24 mouse cellular contexts compared by ENCODE assay signal in the genomic region with DNA sequence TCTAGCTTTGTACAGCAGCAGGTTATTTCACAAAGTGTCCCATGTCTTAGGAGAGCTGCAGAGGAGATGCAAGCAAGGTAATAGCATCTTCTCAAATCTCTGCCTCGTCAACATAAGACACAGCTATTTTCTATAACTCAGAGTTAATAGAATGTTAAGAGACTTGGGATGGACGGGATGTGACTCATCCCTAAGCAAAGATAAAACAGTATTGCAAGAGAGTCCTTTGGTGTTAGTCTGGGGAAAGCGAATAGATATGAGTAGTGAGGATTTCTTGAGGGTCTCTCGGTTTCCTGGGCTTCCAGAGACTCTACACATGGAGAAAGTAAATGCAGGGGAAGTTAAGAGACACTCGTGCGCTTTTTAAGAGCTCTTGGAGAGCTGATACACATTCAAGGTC.
"Had no signal": no experiment of that assay in that cellular context is flagged by ENCODE, and none has a peak within 500 bp of the region (broad histone marks: within the 10 kb centered on the region; RNA-seq: fewer than 3 reads in every experiment).

No protein-coding gene starts in this region.

- DNase-seq: gastrocnemius, adult 2 months; gastrocnemius, postnatal 10 days; gastrocnemius, postnatal 25 days; heart, postnatal 10 days; heart, postnatal 4 days; kidney, adult 18-20 months; kidney, adult 8-10 months; kidney, postnatal 10 days; kidney, postnatal 25 days; kidney, postnatal 4 days; liver; liver, embryonic 13.5 days had no signal

- H3K9ac ChIP-seq: heart, embryonic 12.5 days; hindbrain, embryonic 12.5 days; hindbrain, embryonic 14.5 days; limb, embryonic 12.5 days; liver, embryonic 13.5 days had no signal

- H3K36me3 ChIP-seq: heart, embryonic 12.5 days; hindbrain, embryonic 10.5 days; hindbrain, embryonic 12.5 days; limb, embryonic 10.5 days; limb, embryonic 12.5 days; liver, embryonic 13.5 days had no signal

- H3K27me3 ChIP-seq: heart, embryonic 12.5 days; hindbrain, embryonic 12.5 days; liver, embryonic 13.5 days had no signal

- H3K4me2 ChIP-seq: heart, embryonic 12.5 days; hindbrain, embryonic 12.5 days; hindbrain, embryonic 14.5 days; limb, embryonic 12.5 days; liver, embryonic 11.5 days; liver, embryonic 13.5 days had no signal

- ATAC-seq: hindbrain, embryonic 16.5 days; inflammation-experienced regulatory T-cells, adult 6 months; intestine, embryonic 16.5 days had no signal

- H3K4me3 ChIP-seq: gastrocnemius, adult 2 months; heart, embryonic 12.5 days; hindbrain, embryonic 10.5 days; hindbrain, embryonic 12.5 days; layer of hippocampus, adult 2 months; left cerebral cortex, adult 2 months; limb, embryonic 10.5 days; limb, embryonic 12.5 days; liver, embryonic 13.5 days had no signal

- H3K9me3 ChIP-seq: heart, embryonic 12.5 days; hindbrain, embryonic 10.5 days; hindbrain, embryonic 12.5 days; limb, embryonic 10.5 days; limb, embryonic 12.5 days; liver, embryonic 13.5 days had no signal

- H3K27ac ChIP-seq: gastrocnemius, adult 2 months; hindbrain, embryonic 10.5 days; hindbrain, embryonic 12.5 days; hindbrain, embryonic 14.5 days; layer of hippocampus, adult 2 months; left cerebral cortex, adult 2 months; limb, embryonic 10.5 days; limb, embryonic 12.5 days; liver, embryonic 13.5 days had no signal
